Mouse (Mus musculus): ENCODE results near the gene Speer4e. TPM values are rescaled to one million over a fixed set of nuclear protein-coding genes. Genes with fewer than 3 reads are reported as not detected.
"Not testable (repeated sequence)": the region's sequence is repeated elsewhere in the genome, so short reads cannot be mapped to it uniquely, and the experiment has no call there.

Speer4e gene
- not detected in 2 replicates for polyA plus RNA-seq (2016; fragmentation: Nextera tagmentation; extraction: Ambion mirVana)

GRCm38 (mm10) chr5:14938329-14938728 is at the start of gene Speer4e:
Gene Speer4e, minus strand, starts transcription at chr5:14938429.
- not testable (repeated sequence) for H3K4me2 ChIP-seq (replicated peaks); H3K9ac ChIP-seq (replicated peaks); H3K36me3 ChIP-seq; H3K27ac ChIP-seq (replicated peaks); ATAC-seq (ENCODE audit: low FRiP score, low read depth); H3K4me1 ChIP-seq; H3K27me3 ChIP-seq; H3K9me3 ChIP-seq; H3K4me3 ChIP-seq
- WGBS, result 41% methylated on average over 1 of the region's 1 CpGs

DNA sequence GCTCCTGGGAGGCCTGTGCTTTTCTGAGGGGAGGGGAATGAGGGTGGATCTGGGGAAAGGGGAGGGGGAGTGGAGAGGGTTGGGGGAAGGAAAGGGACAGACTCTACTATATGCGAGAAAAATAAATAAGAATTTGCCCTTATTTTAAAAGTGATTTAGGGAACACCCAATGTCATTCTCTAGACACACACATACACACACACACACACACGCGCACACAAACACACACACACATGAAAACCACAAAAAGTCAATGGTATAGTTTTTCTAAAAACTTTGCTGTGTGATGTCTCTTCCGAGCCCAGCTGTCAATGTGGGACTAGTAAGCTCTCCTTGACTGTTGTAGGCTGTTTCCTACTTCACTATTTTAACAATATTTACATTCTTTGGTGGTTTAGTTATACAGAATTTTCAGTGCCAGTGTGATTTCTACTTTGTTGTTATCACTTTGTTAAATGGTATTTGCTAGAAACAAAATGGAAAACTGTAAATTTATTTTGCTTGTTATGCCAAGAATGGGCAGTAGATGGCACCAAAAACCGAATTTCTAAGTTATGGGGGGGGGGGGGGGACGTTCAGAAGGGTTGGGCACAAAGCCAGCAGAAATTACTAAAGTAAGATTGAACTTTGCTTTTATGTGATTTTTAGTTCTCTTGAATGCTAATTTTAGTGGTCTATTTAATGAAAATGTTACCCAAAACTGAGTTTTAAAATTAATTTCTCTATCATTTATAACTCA is 48.6 kb upstream of the Speer4e start:
- H3K4me3 ChIP-seq; H3K27me3 ChIP-seq; H3K4me2 ChIP-seq (replicated peaks); H3K36me3 ChIP-seq; H3K9ac ChIP-seq (replicated peaks); H3K4me1 ChIP-seq; H3K27ac ChIP-seq (replicated peaks): not testable (repeated sequence)
- peaks cover 19% of the 10 kb centered on the region for H3K9me3 ChIP-seq
- 42% methylated on average over 6 of the region's 6 CpGs for WGBS
- ATAC-seq (ENCODE audit: low FRiP score, low read depth), result peak; percentile 81

- H3K9me3 ChIP-seq, result peaks cover 24% of the 10 kb centered on the region
- not testable (repeated sequence) for ATAC-seq (ENCODE audit: low FRiP score, low read depth)
- 42% methylated on average over 1 of the region's 1 CpGs for WGBS
These were observed 40.6 kb upstream of the Speer4e start, which contains the start of gene Gm10354 for GRCm38 (mm10) chr5:14978835-14979234. Gene Gm10354, minus strand, starts transcription at chr5:14978935.

GRCm38 (mm10) chr5:14977368-14977767 is 39.1 kb upstream of the Speer4e start:
- 76% methylated on average over 4 of the region's 4 CpGs for WGBS
- not testable (repeated sequence) for ATAC-seq (ENCODE audit: low FRiP score, low read depth); H3K9ac ChIP-seq (replicated peaks); H3K4me1 ChIP-seq; H3K4me3 ChIP-seq; H3K27ac ChIP-seq (replicated peaks); H3K27me3 ChIP-seq; H3K4me2 ChIP-seq (replicated peaks); H3K36me3 ChIP-seq
- H3K9me3 ChIP-seq, result peaks cover 31% of the 10 kb centered on the region

More at GRCm38 (mm10) chr5:14978835-14979234, 40.6 kb upstream of the Speer4e start, which contains the start of gene Gm10354:
- H3K9ac ChIP-seq (replicated peaks); H3K4me2 ChIP-seq (replicated peaks); H3K36me3 ChIP-seq; H3K27me3 ChIP-seq; H3K27ac ChIP-seq (replicated peaks); H3K4me3 ChIP-seq; H3K4me1 ChIP-seq: not testable (repeated sequence)

DNA sequence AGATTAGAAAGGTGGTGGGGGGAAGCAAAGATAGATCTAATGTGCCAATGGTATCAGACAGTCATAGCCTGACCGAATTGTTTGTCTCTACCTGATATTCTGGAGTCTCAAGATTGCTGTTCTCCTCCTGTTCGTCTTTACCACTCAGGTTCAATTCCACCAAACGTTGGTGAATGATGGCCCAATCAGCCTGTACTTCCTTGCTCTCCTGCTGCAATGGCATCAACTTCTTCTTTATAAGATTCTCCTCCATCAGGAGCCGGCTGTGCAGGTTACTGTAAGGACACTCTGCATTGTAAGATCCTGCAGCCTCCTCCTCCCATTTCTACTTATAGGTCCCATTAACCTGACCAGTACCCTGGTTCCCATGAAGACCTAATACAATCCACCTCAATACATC is 37.1 kb upstream of the Speer4e start:
- H3K27ac ChIP-seq (replicated peaks); H3K4me1 ChIP-seq; H3K4me2 ChIP-seq (replicated peaks); H3K4me3 ChIP-seq; H3K36me3 ChIP-seq; ATAC-seq (ENCODE audit: low FRiP score, low read depth); H3K27me3 ChIP-seq; H3K9ac ChIP-seq (replicated peaks): not testable (repeated sequence)
- WGBS, result 72% methylated on average over 3 of the region's 4 CpGs
- peaks cover 41% of the 10 kb centered on the region for H3K9me3 ChIP-seq

DNA sequence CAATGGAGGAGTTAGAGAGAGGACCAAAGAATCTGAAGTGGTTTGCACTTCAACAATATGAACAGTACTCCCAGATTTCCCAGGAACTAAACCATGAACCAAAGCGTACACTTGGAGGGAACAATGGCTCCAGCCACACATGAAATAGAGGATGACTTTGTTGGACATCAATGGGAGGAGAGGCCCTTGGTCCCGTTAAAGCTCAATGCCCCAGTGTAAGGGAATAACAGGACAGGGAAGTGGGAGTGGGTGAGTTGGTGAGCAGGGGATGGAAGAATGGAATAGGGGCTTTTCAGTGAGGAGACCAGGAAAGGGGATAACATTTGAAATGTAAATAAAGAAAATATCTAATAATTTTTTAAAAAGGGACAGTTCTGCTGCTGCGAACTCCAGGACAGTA is 34.6 kb upstream of the Speer4e start:
- H3K27ac ChIP-seq (replicated peaks); ATAC-seq (ENCODE audit: low FRiP score, low read depth); H3K4me2 ChIP-seq (replicated peaks); H3K4me1 ChIP-seq; H3K36me3 ChIP-seq; H3K27me3 ChIP-seq; H3K4me3 ChIP-seq; H3K9ac ChIP-seq (replicated peaks): not testable (repeated sequence)
- H3K9me3 ChIP-seq, result peaks cover 27% of the 10 kb centered on the region
- 77% methylated on average over 3 of the region's 3 CpGs for WGBS

GRCm38 (mm10) chr5:14963821-14964220 is 25.6 kb upstream of the Speer4e start:
- not testable (repeated sequence) for H3K36me3 ChIP-seq; ATAC-seq (ENCODE audit: low FRiP score, low read depth); H3K4me2 ChIP-seq (replicated peaks); H3K27ac ChIP-seq (replicated peaks); H3K4me3 ChIP-seq; H3K4me1 ChIP-seq; H3K27me3 ChIP-seq; H3K9ac ChIP-seq (replicated peaks)
- 78% methylated on average over 13 of the region's 13 CpGs for WGBS
- peaks cover 19% of the 10 kb centered on the region for H3K9me3 ChIP-seq

DNA sequence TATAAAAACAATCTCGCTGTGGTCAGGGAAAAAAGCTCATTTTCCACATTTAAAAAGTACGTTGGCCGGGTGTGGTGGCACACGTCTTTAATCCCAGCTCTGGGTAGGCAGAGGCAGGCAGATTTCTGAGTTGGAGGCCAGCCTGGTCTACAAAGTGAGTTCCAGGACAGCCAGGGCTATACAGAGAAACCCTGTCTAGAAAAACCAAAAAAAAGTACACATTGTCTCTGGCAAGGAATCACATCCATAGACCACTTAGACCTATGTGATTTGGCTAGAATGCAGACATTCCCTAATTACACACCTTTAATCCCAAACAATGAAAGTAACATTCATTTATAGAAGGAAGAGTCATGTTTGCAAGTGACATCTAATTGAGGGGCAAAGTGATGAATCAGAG is 23.3 kb upstream of the Speer4e start:
- WGBS, result 80% methylated on average over 4 of the region's 4 CpGs
- peaks cover 23% of the 10 kb centered on the region for H3K9me3 ChIP-seq
- H3K4me3 ChIP-seq; H3K36me3 ChIP-seq; ATAC-seq (ENCODE audit: low FRiP score, low read depth); H3K27ac ChIP-seq (replicated peaks); H3K9ac ChIP-seq (replicated peaks); H3K27me3 ChIP-seq; H3K4me1 ChIP-seq; H3K4me2 ChIP-seq (replicated peaks): not testable (repeated sequence)

DNA sequence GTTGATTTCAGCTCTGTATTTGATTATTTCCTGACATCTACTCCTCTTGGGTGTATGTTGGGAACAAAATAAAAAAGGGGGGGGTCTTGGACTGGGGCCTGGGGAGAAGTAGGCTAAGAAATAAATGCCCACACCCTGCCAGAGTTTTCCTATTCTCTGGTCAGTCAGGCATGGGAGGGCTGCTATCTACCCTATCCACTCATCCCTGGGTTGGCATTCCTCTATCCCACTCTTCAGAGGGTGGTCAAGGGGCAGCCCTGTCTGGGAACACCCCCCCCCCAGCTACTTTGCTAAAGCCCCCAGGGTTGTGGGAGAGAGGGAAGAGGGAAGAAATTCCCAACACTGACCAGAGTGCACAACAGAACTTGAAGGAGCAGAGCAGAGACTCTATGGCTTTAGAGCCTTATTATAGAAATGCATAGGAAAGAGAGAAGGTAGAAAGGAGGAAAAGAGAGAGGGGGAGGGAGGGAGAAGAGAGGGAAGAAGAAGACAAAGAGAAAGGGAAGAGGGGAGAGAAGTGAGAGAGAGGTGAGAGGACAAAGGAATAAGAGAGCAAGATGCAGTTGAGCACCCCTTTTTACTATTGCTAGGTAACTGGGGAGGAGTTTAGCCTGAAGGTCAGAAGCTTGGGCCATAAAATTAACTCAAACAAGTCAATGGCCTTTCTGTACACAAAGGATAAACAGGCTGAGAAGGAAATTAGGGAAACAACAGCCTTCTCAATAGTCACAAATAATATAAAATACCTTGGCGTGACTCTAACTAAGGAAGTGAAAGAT is 17.9 kb upstream of the Speer4e start:
- not testable (repeated sequence) for H3K36me3 ChIP-seq; ATAC-seq (ENCODE audit: low FRiP score, low read depth); H3K27ac ChIP-seq (replicated peaks); H3K4me2 ChIP-seq (replicated peaks); H3K4me1 ChIP-seq; H3K9ac ChIP-seq (replicated peaks); H3K27me3 ChIP-seq; H3K4me3 ChIP-seq
- 88% methylated on average over 1 of the region's 1 CpGs for WGBS
- H3K9me3 ChIP-seq, result peaks cover 28% of the 10 kb centered on the region

DNA sequence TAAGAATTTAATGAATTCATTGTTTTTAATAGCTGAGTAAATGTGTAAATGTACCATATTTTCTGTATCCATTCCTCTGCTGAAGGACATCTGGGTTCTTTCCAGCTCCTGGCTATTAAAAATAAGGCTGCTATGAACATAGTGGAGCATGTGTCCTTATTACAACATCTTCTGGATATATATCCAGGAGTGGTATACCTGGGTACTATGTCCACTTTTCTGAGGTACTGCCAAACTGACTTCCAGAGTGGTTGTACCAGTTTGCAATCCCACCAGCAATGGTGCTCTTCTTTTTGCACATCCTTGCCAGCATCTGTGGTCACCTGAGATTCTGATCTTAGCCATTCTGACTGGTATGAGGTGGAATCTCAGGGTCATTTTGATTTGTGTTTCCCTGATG is 15.4 kb upstream of the Speer4e start:
- H3K4me2 ChIP-seq (replicated peaks); H3K36me3 ChIP-seq; H3K4me1 ChIP-seq; H3K9ac ChIP-seq (replicated peaks); H3K27me3 ChIP-seq; ATAC-seq (ENCODE audit: low FRiP score, low read depth); H3K4me3 ChIP-seq; H3K27ac ChIP-seq (replicated peaks): not testable (repeated sequence)
- H3K9me3 ChIP-seq, result peaks cover 25% of the 10 kb centered on the region

DNA sequence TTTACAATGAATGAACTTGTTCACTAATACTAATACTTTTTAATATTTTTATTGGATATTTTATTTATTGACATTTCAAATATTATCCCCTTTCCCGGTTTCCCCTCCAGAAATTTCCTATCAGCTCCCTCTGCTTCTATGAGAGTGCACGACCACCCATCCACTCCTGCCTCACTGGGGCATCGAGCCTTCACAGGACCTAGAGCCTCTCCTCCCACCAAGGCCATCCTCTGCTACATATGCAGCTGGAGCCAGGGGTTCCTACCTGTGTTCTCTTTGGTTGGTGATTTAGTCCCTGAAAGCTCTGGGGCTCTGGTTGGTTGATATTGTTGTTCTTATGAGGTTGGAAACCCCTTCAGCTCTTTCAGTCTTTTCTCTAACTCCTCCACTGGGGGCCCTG is 14.5 kb upstream of the Speer4e start:
- not testable (repeated sequence) for H3K9ac ChIP-seq (replicated peaks); H3K36me3 ChIP-seq; H3K4me3 ChIP-seq; H3K4me2 ChIP-seq (replicated peaks); H3K27ac ChIP-seq (replicated peaks); ATAC-seq (ENCODE audit: low FRiP score, low read depth); H3K4me1 ChIP-seq; H3K27me3 ChIP-seq
- peaks cover 26% of the 10 kb centered on the region for H3K9me3 ChIP-seq
- 74% methylated on average over 3 of the region's 3 CpGs for WGBS

- WGBS, result 66% methylated on average over 7 of the region's 7 CpGs
- H3K4me1 ChIP-seq; H3K4me2 ChIP-seq (replicated peaks); H3K27ac ChIP-seq (replicated peaks); H3K9ac ChIP-seq (replicated peaks); H3K36me3 ChIP-seq; H3K4me3 ChIP-seq; H3K27me3 ChIP-seq: not testable (repeated sequence)
- peak; percentile 41; the same call in 1 of the 2 replicates for ATAC-seq (ENCODE audit: low FRiP score, low read depth)
- peaks cover 26% of the 10 kb centered on the region for H3K9me3 ChIP-seq
These were observed 13.6 kb upstream of the Speer4e start for GRCm38 (mm10) chr5:14951822-14952221.

Measured in midbrain, embryonic 12.5 days (tissue).